Comparison of ENCODE assay signal across 20 mouse cellular contexts in the genomic region with DNA sequence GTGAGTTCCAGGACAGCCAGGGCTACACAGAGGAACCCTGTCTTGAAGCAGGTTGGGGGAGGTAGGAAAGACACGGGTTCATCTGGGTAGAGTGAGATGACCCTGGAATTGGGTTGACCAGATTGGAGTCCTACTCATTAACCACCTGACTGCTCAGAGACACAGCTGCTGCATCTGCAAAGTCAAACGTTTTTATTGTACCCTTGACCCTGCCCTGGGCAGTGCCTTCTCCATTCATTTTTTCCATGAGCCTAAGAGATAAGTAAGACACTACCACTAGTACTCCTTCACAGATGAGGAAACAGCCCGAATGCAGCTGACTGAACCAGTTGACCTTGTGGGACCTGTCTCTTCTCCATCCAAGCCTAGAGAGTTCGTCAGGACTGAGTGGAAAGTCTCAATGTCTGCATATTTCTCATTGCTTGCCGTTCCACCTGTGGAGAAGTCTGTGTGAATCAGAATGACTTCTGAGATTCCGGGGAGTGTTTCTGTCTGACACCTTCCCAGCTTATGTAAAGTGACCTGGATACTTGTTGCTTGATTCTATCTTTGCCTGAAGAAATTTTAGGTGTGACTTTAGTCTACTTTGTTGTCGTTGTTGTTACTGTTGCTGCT.
"Had no signal": no experiment of that assay in that cellular context is flagged by ENCODE, and none has a peak within 500 bp of the region (broad histone marks: within the 10 kb centered on the region; RNA-seq: fewer than 3 reads in every experiment).

No protein-coding gene starts in this region.

- H3K27ac ChIP-seq: kidney, postnatal 0 days; limb, embryonic 12.5 days; limb, embryonic 15.5 days; liver, embryonic 14.5 days; macrophage; midbrain, embryonic 12.5 days; midbrain, embryonic 15.5 days; neural tube, embryonic 12.5 days; neural tube, embryonic 15.5 days; stomach, postnatal 0 days had no signal

- H3K36me3 ChIP-seq: limb, embryonic 12.5 days; limb, embryonic 15.5 days; midbrain, embryonic 12.5 days; midbrain, embryonic 15.5 days; neural tube, embryonic 12.5 days; neural tube, embryonic 15.5 days had no signal

- H3K9me3 ChIP-seq: neural tube, embryonic 12.5 days had no signal

- H3K4me3 ChIP-seq: limb, embryonic 12.5 days; limb, embryonic 15.5 days; midbrain, embryonic 12.5 days; midbrain, embryonic 15.5 days; neural tube, embryonic 12.5 days; neural tube, embryonic 15.5 days had no signal

- H3K4me1 ChIP-seq: limb, embryonic 12.5 days; limb, embryonic 15.5 days; midbrain, embryonic 12.5 days; midbrain, embryonic 15.5 days; neural tube, embryonic 12.5 days; neural tube, embryonic 15.5 days had no signal

- H3K9ac ChIP-seq: limb, embryonic 12.5 days; limb, embryonic 15.5 days; liver, embryonic 14.5 days; liver, postnatal 0 days; lung, embryonic 14.5 days; midbrain, embryonic 12.5 days; midbrain, embryonic 15.5 days; neural tube, embryonic 12.5 days; neural tube, embryonic 15.5 days had no signal

- H3K4me2 ChIP-seq: limb, embryonic 12.5 days; limb, embryonic 15.5 days; liver, embryonic 11.5 days; lung, embryonic 14.5 days; midbrain, embryonic 12.5 days; midbrain, embryonic 15.5 days; neural tube, embryonic 12.5 days; neural tube, embryonic 15.5 days had no signal

- H3K27me3 ChIP-seq: limb, embryonic 12.5 days; limb, embryonic 15.5 days; midbrain, embryonic 12.5 days; midbrain, embryonic 15.5 days; neural tube, embryonic 12.5 days; neural tube, embryonic 15.5 days had no signal

- ATAC-seq: intestine, postnatal 0 days; liver, postnatal 0 days; lung, postnatal 0 days; midbrain, embryonic 15.5 days had no signal

- DNase-seq: layer of hippocampus, postnatal 36 days; left cerebral cortex, postnatal 4 days; liver, postnatal 0 days; lung, embryonic 14.5 days; retina, postnatal 1 day; right cerebral cortex, postnatal 25 days; thymus, postnatal 25 days had no signal
